Mouse (Mus musculus): ENCODE measurements at regions not wholly inside any gene's neighbourhood (a gene's known extent, or its start where the extent isn't known, plus 50 kb on each side); places are given as distances from the start of the nearest gene placed in this dataset.

GRCm38 (mm10) chrX:169386640-169387039 is 66.5 kb upstream of the Hccs start:
- TF ChIP-seq MAX (IDR thresholded peaks at IDR 0.05; ENCODE audit: low read length) (no peak), ZNF384 (IDR thresholded peaks at IDR 0.05; ENCODE audit: low read depth, low read length) (no peak), CTCF (conservative IDR thresholded peaks at IDR 0.05 in 1 of 2, IDR thresholded peaks at IDR 0.05 in 1 of 2; ENCODE audit: low read depth in 2 of 2, low read length in 2 of 2) (no peak), CHD2 (IDR thresholded peaks at IDR 0.05; ENCODE audit: low read length) (no peak)
